Mouse (Mus musculus) lung, postnatal 0 days (tissue): ENCODE results near the gene Rap1b. TPM values are rescaled to one million over a fixed set of nuclear protein-coding genes. Genes with fewer than 3 reads are reported as not detected.

Experiments
- ATAC-seq: fragments of 200-750 bp; cut with Nextera tagmentation; 2 replicates; pipeline ENCODE4 v1.8.0; 2017; ENCODE audit warnings: moderate library complexity
- DNase-seq: peaks from one replicate; pipeline ENCODE4 v3.0.0-alpha.2; 2016; ENCODE audit warnings: low spot score
- H3K27ac ChIP-seq: fragments of 300-500 bp; sonication (generic); 2 replicates; pipeline ENCODE4 v1.5.1; 2014; ENCODE audit warnings: antibody characterized with exemption, mild to moderate bottlenecking, low read length, mixed read lengths
- H3K27me3 ChIP-seq: fragments of 300-500 bp; sonication (generic); replicated peaks from 2 replicates; pipeline ENCODE4 v1.6.1; 2014; ENCODE audit warnings: low read length, mixed read lengths; ENCODE audit not compliant: insufficient read depth
- H3K36me3 ChIP-seq: fragments of 300-500 bp; sonication (generic); 2 replicates; pipeline ENCODE4 v1.6.1; 2014; ENCODE audit warnings: low read length, mixed read lengths; ENCODE audit not compliant: insufficient read depth
- H3K4me1 ChIP-seq: fragments of 300-500 bp; sonication (generic); 2 replicates; pipeline ENCODE4 v1.6.1; 2014; ENCODE audit warnings: antibody characterized with exemption, low read depth, low read length, mixed read lengths; ENCODE audit not compliant: insufficient read depth
- H3K4me2 ChIP-seq: fragments of 300-500 bp; sonication (generic); replicated peaks from 2 replicates; pipeline ENCODE4 v1.6.1; 2014; ENCODE audit warnings: low read depth, mild to moderate bottlenecking, low read length, moderate library complexity, mixed read lengths
- H3K4me3 ChIP-seq: fragments of 300-500 bp; sonication (generic); 2 replicates; pipeline ENCODE4 v1.5.1; 2014; ENCODE audit warnings: low read depth, low read length
- H3K9ac ChIP-seq: fragments of 300-500 bp; sonication (generic); replicated peaks from 2 replicates; pipeline ENCODE4 v1.6.1; 2014; ENCODE audit warnings: low read depth, mild to moderate bottlenecking
- H3K9me3 ChIP-seq: fragments of 300-500 bp; sonication (generic); 2 replicates; pipeline ENCODE4 v1.6.1; 2016; ENCODE audit warnings: low read length, mixed read lengths
- CTCF ChIP-seq: IDR thresholded peaks from 2 replicates; pipeline ENCODE4 v1.5.1; 2016; ENCODE audit warnings: antibody characterized with exemption, mild to moderate bottlenecking
- EP300 ChIP-seq: IDR thresholded peaks from 2 replicates; pipeline ENCODE4 v1.6.1; 2016; ENCODE audit warnings: antibody characterized with exemption, mild to moderate bottlenecking, control low read depth
- WGBS: fragments of 180-500 bp; shearing (Covaris S2); extraction: QIAGEN DNeasy Blood & Tissue Kit; methylation state at CpG from one replicate; pipeline ENCODE4 v1.1.7; 2014; 5-methylcytosine and 5-hydroxymethylcytosine counted together
- polyA plus RNA-seq: library from polyadenylated mRNA; unstranded; fragments of >200 nt; fragmentation: Nextera tagmentation; extraction: Ambion mirVana; gene quantifications from 2 replicates; pipeline ENCODE4 v1.2.1, GENCODE M21; 2015

Gene Rap1b
- polyA plus RNA-seq, 1 experiment from 2014 or later = 268 TPM

- TF ChIP-seq EP300 = no peak
- no peak for TF ChIP-seq CTCF
- no peaks in the 10 kb centered on the region; the same call in 1 of the 2 replicates for H3K36me3 ChIP-seq
- no peak overlapping the region for H3K4me3 ChIP-seq
- H3K9ac ChIP-seq = no peak overlapping the region
- DNase-seq = no peak
- no peaks in the 10 kb centered on the region for H3K9me3 ChIP-seq
- no peak for ATAC-seq
- H3K27ac ChIP-seq = no peak overlapping the region
- H3K27me3 ChIP-seq = no peaks in the 10 kb centered on the region
- 91% methylated on average over 17 of the region's 17 CpGs for WGBS
- H3K4me2 ChIP-seq = no peak overlapping the region
- H3K4me1 ChIP-seq = peaks cover 5% of the 10 kb centered on the region; the same call in 1 of the 2 replicates
Measured at GRCm38 (mm10) chr10:117790421-117791170, 55.2 kb downstream of the Rap1b start.

GRCm38 (mm10) chr10:117790011-117790410 is 55.8 kb downstream of the Rap1b start:
- ATAC-seq (no peak), DNase-seq (no peak)
- H3K9me3 ChIP-seq = no peaks in the 10 kb centered on the region
- H3K4me3 ChIP-seq = no peak overlapping the region
- H3K27ac ChIP-seq = no peak overlapping the region
- H3K4me1 ChIP-seq = peaks cover 5% of the 10 kb centered on the region; the same call in 1 of the 2 replicates
- H3K9ac ChIP-seq = no peak overlapping the region
- no peaks in the 10 kb centered on the region for H3K27me3 ChIP-seq
- WGBS = 87% methylated on average over 1 of the region's 1 CpGs
- H3K36me3 ChIP-seq = no peaks in the 10 kb centered on the region; the same call in 1 of the 2 replicates
- TF ChIP-seq EP300 = no peak
- TF ChIP-seq CTCF = no peak
- H3K4me2 ChIP-seq = no peak overlapping the region

- no peak overlapping the region for H3K27ac ChIP-seq
- no peak for DNase-seq
- H3K27me3 ChIP-seq = no peaks in the 10 kb centered on the region
- H3K4me2 ChIP-seq = no peak overlapping the region
- peaks cover 10% of the 10 kb centered on the region; the same call in 1 of the 2 replicates for H3K36me3 ChIP-seq
- H3K9ac ChIP-seq = no peak overlapping the region
- TF ChIP-seq CTCF (no peak), EP300 (no peak)
- ATAC-seq = no peak
- 94% methylated on average over 7 of the region's 7 CpGs for WGBS
- H3K4me1 ChIP-seq = no peaks in the 10 kb centered on the region
- no peak overlapping the region for H3K4me3 ChIP-seq
- H3K9me3 ChIP-seq = no peaks in the 10 kb centered on the region
Measured at GRCm38 (mm10) chr10:117784646-117785045, 61.2 kb downstream of the Rap1b start.

GRCm38 (mm10) chr10:117783786-117784420 is 61.9 kb downstream of the Rap1b start:
- peaks cover 10% of the 10 kb centered on the region; the same call in 1 of the 2 replicates for H3K36me3 ChIP-seq
- no peaks in the 10 kb centered on the region for H3K27me3 ChIP-seq
- H3K4me2 ChIP-seq = no peak overlapping the region
- no peak for ATAC-seq
- H3K4me3 ChIP-seq = no peak overlapping the region
- H3K9ac ChIP-seq = no peak overlapping the region
- H3K9me3 ChIP-seq = no peaks in the 10 kb centered on the region
- WGBS = 92% methylated on average over 13 of the region's 13 CpGs
- H3K27ac ChIP-seq = no peak overlapping the region
- TF ChIP-seq EP300 (no peak), CTCF (no peak)
- DNase-seq = no peak
- no peaks in the 10 kb centered on the region for H3K4me1 ChIP-seq

GRCm38 (mm10) chr10:117782491-117783260 is 63.2 kb downstream of the Rap1b start:
- H3K27me3 ChIP-seq = no peaks in the 10 kb centered on the region
- no peak overlapping the region for H3K9ac ChIP-seq
- H3K36me3 ChIP-seq = peaks cover 10% of the 10 kb centered on the region; the same call in 1 of the 2 replicates
- H3K27ac ChIP-seq = no peak overlapping the region
- ATAC-seq (no peak), DNase-seq (no peak)
- H3K9me3 ChIP-seq = no peaks in the 10 kb centered on the region
- 94% methylated on average over 14 of the region's 14 CpGs for WGBS
- H3K4me2 ChIP-seq = no peak overlapping the region
- TF ChIP-seq CTCF = no peak
- TF ChIP-seq EP300 = no peak
- no peak overlapping the region for H3K4me3 ChIP-seq
- no peaks in the 10 kb centered on the region for H3K4me1 ChIP-seq

GRCm38 (mm10) chr10:117782056-117782455 is 63.8 kb downstream of the Rap1b start:
- Histone ChIP-seq H3K4me3 (no peak overlapping the region), H3K27me3 (no peaks in the 10 kb centered on the region), H3K9ac (no peak overlapping the region), H3K9me3 (no peaks in the 10 kb centered on the region), H3K4me2 (no peak overlapping the region), H3K27ac (no peak overlapping the region), H3K4me1 (no peaks in the 10 kb centered on the region), H3K36me3 (peaks cover 10% of the 10 kb centered on the region; the same call in 1 of the 2 replicates)
- ATAC-seq = no peak
- TF ChIP-seq CTCF = no peak
- no peak for TF ChIP-seq EP300
- no peak for DNase-seq
- WGBS = 73% methylated on average over 2 of the region's 2 CpGs
